In genomic region chr3:69859858-69860588, GRCm38 (mm10) we compare ENCODE assay signal across 8 mouse cellular contexts. TPM values are rescaled to one million over a fixed set of nuclear protein-coding genes. Genes with fewer than 3 reads are reported as not detected.
A peak's percentile ranks its signal among the peaks of the same experiment; 100 is the strongest.
DNase-seq lines count a peak whose midpoint lies in the region; ATAC-seq and TF ChIP-seq lines count a peak whose summit lies in the region.

Sptssb (minus strand) TSS chr3:69859940.

- peak; percentile 74 for ATAC-seq in embryonic facial prominence, embryonic 14.5 days (ENCODE audit: low read depth)
- 0 out of 2 replicates have a peak, but pooled peaks have one; percentile 44 for ATAC-seq in limb, embryonic 14.5 days (ENCODE audit: low FRiP score, low read depth)
- ATAC-seq in midbrain, embryonic 15.5 days (replicated peaks), result peak; percentile 68

- H3K4me2 ChIP-seq in embryonic facial prominence, embryonic 14.5 days (ENCODE audit: low read depth, low read length), result peak within 1 kb of the TSS; percentile 87
- peak within 1 kb of the TSS; percentile 91 for H3K4me2 ChIP-seq in limb, embryonic 14.5 days (replicated peaks; ENCODE audit: low read depth, low read length, severe bottlenecking)
- H3K4me2 ChIP-seq in midbrain, embryonic 15.5 days, result peak within 1 kb of the TSS; percentile 95

- 2% methylated on average over 24 of the region's 24 CpGs for WGBS in embryonic facial prominence, embryonic 14.5 days
- WGBS in limb, embryonic 14.5 days, result 1% methylated on average over 24 of the region's 24 CpGs
- 2% methylated on average over 24 of the region's 24 CpGs for WGBS in midbrain, embryonic 15.5 days

- no peaks in the 10 kb centered on the region for H3K9me3 ChIP-seq in embryonic facial prominence, embryonic 14.5 days (ENCODE audit: control insufficient read depth, low read length)
- no peaks in the 10 kb centered on the region for H3K9me3 ChIP-seq in limb, embryonic 14.5 days (ENCODE audit: control insufficient read depth, low read length)
- H3K9me3 ChIP-seq in midbrain, embryonic 15.5 days, result no peaks in the 10 kb centered on the region

- H3K27ac ChIP-seq in embryonic facial prominence, embryonic 14.5 days (replicated peaks; ENCODE audit: low read depth, low read length), result no peak within 1 kb of the TSS
- no peak within 1 kb of the TSS for H3K27ac ChIP-seq in limb, embryonic 14.5 days (replicated peaks; ENCODE audit: low read depth, low read length)
- H3K27ac ChIP-seq in midbrain, embryonic 15.5 days, result peak within 1 kb of the TSS; percentile 67

- peaks cover 7% of the 10 kb centered on the region; the same call in 1 of the 2 replicates for H3K4me1 ChIP-seq in embryonic facial prominence, embryonic 14.5 days (ENCODE audit: control insufficient read depth, insufficient read depth, low read length)
- H3K4me1 ChIP-seq in limb, embryonic 14.5 days (ENCODE audit: control insufficient read depth, insufficient read depth, low read length), result peaks cover 5% of the 10 kb centered on the region; the same call in 1 of the 2 replicates
- peaks cover 20% of the 10 kb centered on the region for H3K4me1 ChIP-seq in midbrain, embryonic 15.5 days

- peak within 1 kb of the TSS; percentile 49 for H3K9ac ChIP-seq in embryonic facial prominence, embryonic 14.5 days (ENCODE audit: low read depth, low read length)
- peak within 1 kb of the TSS; percentile 44 for H3K9ac ChIP-seq in limb, embryonic 14.5 days (ENCODE audit: low read depth, low read length, severe bottlenecking)
- H3K9ac ChIP-seq in midbrain, embryonic 15.5 days, result peak within 1 kb of the TSS; percentile 32

- no peak for TF ChIP-seq POLR2A in limb, embryonic 14.5 days (IDR thresholded peaks at IDR 0.05; ENCODE audit: borderline replicate concordance, extremely low read depth, insufficient read depth, insufficient read length)

- peak within 1 kb of the TSS; percentile 48 for H3K4me3 ChIP-seq in embryonic facial prominence, embryonic 14.5 days (ENCODE audit: low read depth, low read length)
- peak within 1 kb of the TSS; percentile 44 for H3K4me3 ChIP-seq in limb, embryonic 14.5 days (replicated peaks; ENCODE audit: low read length)
- H3K4me3 ChIP-seq in midbrain, embryonic 15.5 days, result peak within 1 kb of the TSS; percentile 45

- H3K27me3 ChIP-seq in embryonic facial prominence, embryonic 14.5 days (replicated peaks; ENCODE audit: control insufficient read depth, insufficient read depth, low read length), result no peaks in the 10 kb centered on the region; the same call in 1 of the 2 replicates
- H3K27me3 ChIP-seq in limb, embryonic 14.5 days (ENCODE audit: control insufficient read depth, insufficient read depth, low read length), result no peaks in the 10 kb centered on the region
- H3K27me3 ChIP-seq in midbrain, embryonic 15.5 days (replicated peaks), result no peaks in the 10 kb centered on the region

- H3K36me3 ChIP-seq in embryonic facial prominence, embryonic 14.5 days (ENCODE audit: control insufficient read depth, insufficient read depth, low read length), result no peaks in the 10 kb centered on the region
- H3K36me3 ChIP-seq in limb, embryonic 14.5 days (ENCODE audit: control insufficient read depth, insufficient read depth, low read length), result no peaks in the 10 kb centered on the region
- H3K36me3 ChIP-seq in midbrain, embryonic 15.5 days (replicated peaks), result no peaks in the 10 kb centered on the region

- DNase-seq in layer of hippocampus, adult 11-12 months (ENCODE audit: low spot score), result peak; percentile 12
- no peak for DNase-seq in layer of hippocampus, adult 9-10 months (ENCODE audit: low spot score)
- DNase-seq in embryonic facial prominence, embryonic 14.5 days (ENCODE audit: low spot score), result peak; percentile 61
- peak; percentile 69 for DNase-seq in kidney, adult 11 months
- peak; percentile 19 for DNase-seq in limb, embryonic 14.5 days (ENCODE audit: low spot score)
- DNase-seq in urinary bladder, postnatal 36 days (ENCODE audit: low spot score in 2 of 2), result peak; percentile 65 to 77
- DNase-seq in thymus, postnatal 25 days, result no peak

RNA-seq across cellular contexts. Expression of gene Sptssb, which starts in this region (rescaled TPM):
- 1.7 and 3.3 TPM in 2 replicates for polyA plus RNA-seq in embryonic facial prominence, embryonic 14.5 days (2014; fragmentation: Nextera tagmentation; extraction: Ambion mirVana)
- polyA plus RNA-seq in limb, embryonic 14.5 days (2012; rRNA removed), result 0.19 and 0.48 TPM in 2 replicates
- polyA plus RNA-seq in limb, embryonic 14.5 days (2014; fragmentation: Nextera tagmentation; extraction: Ambion mirVana), result 0.50 TPM in 1 of 2 replicates, not detected in the other
- polyA plus RNA-seq in midbrain, embryonic 15.5 days (2015; fragmentation: Nextera tagmentation; extraction: Ambion mirVana), result 0.45 and 0.59 TPM in 2 replicates

Comparison
In these comparisons a context has a peak if more than half of its experiments do, and no peak if none do; other contexts are left out.
1. DNase-seq: peak in layer of hippocampus, adult 11-12 months (single experiment), embryonic facial prominence, embryonic 14.5 days (single experiment), kidney, adult 11 months (single experiment) and urinary bladder, postnatal 36 days (2 of 2); none in layer of hippocampus, adult 9-10 months (single experiment) and thymus, postnatal 25 days (single experiment).
2. Peak in DNase-seq, ATAC-seq, H3K4me3 ChIP-seq, H3K9ac ChIP-seq and H3K4me2 ChIP-seq in limb, embryonic 14.5 days; RNA of the gene not detected or under 1 TPM.
3. Peak in ATAC-seq, H3K4me3 ChIP-seq, H3K27ac ChIP-seq, H3K9ac ChIP-seq and H3K4me2 ChIP-seq in midbrain, embryonic 15.5 days; RNA of the gene not detected or under 1 TPM.
4. Peak in every context shown above with its lines, with median percentiles within 50 percentile points of each other: ATAC-seq, H3K4me2 ChIP-seq, H3K4me3 ChIP-seq and H3K9ac ChIP-seq.